Mouse (Mus musculus) megakaryocyte, embryonic 14.5 days (primary cell): ENCODE data around the gene Nek2. TPM values are rescaled to one million over a fixed set of nuclear protein-coding genes. Genes with fewer than 3 reads are reported as not detected.
A peak's percentile ranks its signal among the peaks of the same experiment; 100 is the strongest.

Experiments used
- H3K27me3 ChIP-seq: replicated peaks from 2 replicates; pipeline ENCODE3; 2012; ENCODE audit warnings: inconsistent platforms
- H3K36me3 ChIP-seq: replicated peaks from 2 replicates; pipeline ENCODE3; 2012; ENCODE audit warnings: low read length, inconsistent platforms, mixed read lengths
- H3K4me1 ChIP-seq: 2 replicates; pipeline ENCODE4 v1.6.1; 2012; ENCODE audit warnings: inconsistent platforms
- H3K4me3 ChIP-seq: replicated peaks from 2 replicates; pipeline ENCODE3; 2012; ENCODE audit warnings: moderate library complexity, mild to moderate bottlenecking, inconsistent platforms
- H3K9me3 ChIP-seq: 2 replicates; pipeline ENCODE4 v1.6.1; 2012; ENCODE audit warnings: inconsistent platforms
- FLI1 ChIP-seq: IDR thresholded peaks from 2 replicates; pipeline ENCODE4 v1.6.1; 2012; ENCODE audit warnings: low read length, inconsistent platforms, mixed read lengths
- GATA1 ChIP-seq: IDR thresholded peaks from 3 replicates; pipeline ENCODE4 v1.6.1; 2012; ENCODE audit warnings: mixed read lengths, low read length, inconsistent platforms, borderline replicate concordance
- polyA plus RNA-seq: library from polyadenylated mRNA; stranded (reverse); fragments of >175 nt; gene quantifications from 2 replicates; pipeline ENCODE4 v1.2.3, GENCODE M21; 2012; ENCODE audit warnings: low replicate concordance; ENCODE audit not compliant: insufficient read depth

Gene Nek2
- polyA plus RNA-seq, 1 experiment = 1.7 TPM

DNA sequence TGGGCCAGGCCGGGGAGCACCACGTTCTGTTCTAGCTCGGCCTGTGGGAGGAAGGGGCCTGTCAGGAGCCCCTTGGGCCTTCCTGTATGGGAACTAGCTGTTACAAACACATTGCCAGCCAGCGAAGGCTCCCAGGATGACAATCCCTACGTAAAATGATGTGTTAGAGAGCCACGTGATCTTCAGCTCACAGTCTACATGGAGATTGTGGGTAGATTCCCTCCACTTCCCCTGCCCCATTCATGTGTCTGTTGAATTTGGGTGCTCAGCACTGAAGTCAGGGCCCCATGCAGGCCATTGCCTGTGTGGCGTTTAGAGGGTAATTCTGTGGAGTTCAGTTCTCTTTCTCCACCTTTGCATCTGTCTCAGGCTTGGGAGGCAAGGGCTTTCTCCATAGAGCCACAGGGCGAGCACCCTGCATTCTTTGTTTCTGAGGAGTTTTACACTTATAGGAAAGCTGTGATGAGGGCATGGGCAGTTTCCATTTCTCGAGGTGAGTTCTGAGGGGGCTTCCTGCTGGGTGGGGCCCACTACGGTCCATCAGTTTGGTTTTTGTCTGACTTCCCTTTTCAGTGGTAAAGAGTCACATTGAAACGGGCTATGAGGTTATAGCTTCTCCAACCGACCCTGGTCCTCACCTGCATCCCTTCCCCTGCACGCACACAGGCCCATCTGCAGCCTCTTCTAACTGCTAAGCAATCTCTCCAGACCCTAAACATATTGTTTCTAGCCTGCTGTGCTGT is 8.1 kb upstream of the Nek2 start:
- no peak for TF ChIP-seq GATA1
- no peak for TF ChIP-seq FLI1
- H3K4me3 ChIP-seq = no peak overlapping the region
- H3K4me1 ChIP-seq = peaks cover 12% of the 10 kb centered on the region
- H3K9me3 ChIP-seq = peaks cover 14% of the 10 kb centered on the region
- H3K36me3 ChIP-seq = no peaks in the 10 kb centered on the region
- H3K27me3 ChIP-seq = peaks cover 15% of the 10 kb centered on the region

DNA sequence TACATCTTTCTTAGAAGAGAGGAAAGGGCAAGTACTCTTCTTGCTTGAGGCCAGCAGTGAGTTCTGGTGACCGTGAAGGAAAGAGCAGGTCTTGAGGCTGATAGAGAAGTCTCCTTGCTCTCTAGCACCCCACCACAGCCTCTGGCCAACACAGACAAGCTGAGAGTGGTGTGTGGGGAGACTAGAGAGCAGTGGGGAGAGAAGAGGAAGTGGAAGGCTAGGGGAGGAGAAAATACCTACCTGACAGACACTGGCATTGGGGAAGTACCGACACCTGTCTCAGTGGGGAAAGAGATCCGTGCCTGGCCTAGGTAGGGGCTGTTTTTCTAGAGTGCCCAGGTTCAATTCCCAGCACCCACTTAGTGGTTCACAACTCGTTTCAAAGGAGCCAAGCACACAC is 7.0 kb upstream of the Nek2 start:
- Histone ChIP-seq H3K36me3 (no peaks in the 10 kb centered on the region), H3K4me1 (peaks cover 21% of the 10 kb centered on the region)
- TF ChIP-seq GATA1 (no peak), FLI1 (no peak)

DNA sequence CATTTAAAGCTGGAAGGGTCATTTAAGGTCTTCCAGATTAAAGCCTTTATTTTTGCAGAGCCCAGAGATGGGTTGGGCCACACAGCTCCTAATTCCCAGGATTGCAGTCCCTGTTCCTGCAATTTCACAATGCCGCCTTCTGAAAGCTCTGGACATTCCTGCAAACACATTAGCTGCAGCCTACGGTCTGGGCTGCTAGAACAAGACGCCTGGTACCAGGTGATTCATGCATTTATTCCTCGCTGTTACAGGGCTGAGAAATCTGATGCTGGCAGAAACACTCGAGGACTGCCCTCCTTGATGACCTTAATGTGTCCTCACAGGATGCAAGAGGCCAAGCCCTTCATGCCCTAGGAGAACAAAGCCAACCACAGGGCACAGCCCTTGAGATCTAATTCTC is 6.3 kb upstream of the Nek2 start:
- no peak overlapping the region for H3K4me3 ChIP-seq
- H3K9me3 ChIP-seq = peaks cover 12% of the 10 kb centered on the region
- peaks cover 28% of the 10 kb centered on the region for H3K4me1 ChIP-seq
- H3K27me3 ChIP-seq = peaks cover 13% of the 10 kb centered on the region
- H3K36me3 ChIP-seq = no peaks in the 10 kb centered on the region
- TF ChIP-seq FLI1 = no peak
- TF ChIP-seq GATA1 = no peak

More for the DNA sequence above, 7.0 kb upstream of the Nek2 start:
- H3K4me3 ChIP-seq = no peak overlapping the region
- peaks cover 14% of the 10 kb centered on the region for H3K9me3 ChIP-seq
- H3K27me3 ChIP-seq = peaks cover 13% of the 10 kb centered on the region

DNA sequence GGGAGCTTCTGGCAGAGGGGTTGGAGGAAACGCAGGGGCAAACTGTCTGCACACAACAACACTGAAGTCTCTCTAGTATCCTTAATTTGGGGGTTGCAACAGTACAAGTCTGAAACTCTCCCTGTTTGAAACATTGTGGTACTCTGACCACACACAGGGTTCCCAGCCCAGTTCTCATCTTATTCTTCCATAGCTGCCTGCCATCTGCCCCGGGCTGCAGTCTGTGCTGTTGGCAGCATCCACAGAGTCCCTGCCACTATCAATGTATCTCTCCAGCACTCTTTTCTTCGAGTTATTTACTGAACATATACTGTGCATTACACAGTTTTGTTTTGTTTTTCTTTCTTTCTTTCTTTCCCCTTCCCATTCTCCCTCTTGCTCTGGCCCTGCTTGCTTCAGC is 4.6 kb upstream of the Nek2 start:
- no peak for TF ChIP-seq FLI1
- TF ChIP-seq GATA1 = no peak
- Histone ChIP-seq H3K4me1 (peaks cover 37% of the 10 kb centered on the region), H3K4me3 (no peak overlapping the region), H3K27me3 (peaks cover 7% of the 10 kb centered on the region), H3K9me3 (peaks cover 1% of the 10 kb centered on the region), H3K36me3 (no peaks in the 10 kb centered on the region)

DNA sequence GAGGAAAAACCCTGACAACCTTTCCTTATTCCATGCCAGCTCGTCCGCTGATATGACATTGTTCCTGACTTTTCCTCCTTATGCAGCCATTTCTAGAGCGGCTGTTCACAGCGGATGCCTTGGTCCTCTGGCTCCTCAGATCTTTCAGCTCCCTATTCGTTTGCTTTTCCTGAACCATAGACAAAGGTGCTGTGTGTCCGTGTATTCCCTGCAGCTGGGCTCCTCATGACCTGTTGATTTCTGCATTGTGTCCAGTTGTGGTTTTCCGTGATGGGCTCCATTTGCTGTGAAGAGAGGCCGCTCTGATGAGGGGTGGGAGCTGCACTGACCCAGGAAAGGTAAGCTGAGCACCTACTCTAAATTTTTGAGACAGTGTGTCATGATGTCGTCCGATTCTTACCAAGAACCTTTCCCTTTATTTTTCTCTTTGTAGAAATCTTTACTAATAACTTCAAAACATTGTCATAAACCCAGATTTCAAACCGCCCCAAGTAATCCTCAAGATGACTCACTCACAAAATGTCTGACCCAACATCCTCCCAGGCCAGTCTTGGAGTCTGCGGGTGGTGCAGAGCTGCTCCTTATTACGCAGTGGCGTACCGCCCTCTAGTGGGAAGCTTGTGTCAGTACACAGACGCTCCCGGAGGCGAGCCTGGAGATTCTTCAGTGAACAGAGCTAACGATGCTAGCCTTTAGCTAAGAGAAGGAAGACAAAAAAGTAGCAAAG is 3.7 kb upstream of the Nek2 start:
- H3K27me3 ChIP-seq = no peaks in the 10 kb centered on the region
- TF ChIP-seq FLI1 = no peak
- no peak for TF ChIP-seq GATA1
- H3K9me3 ChIP-seq = no peaks in the 10 kb centered on the region
- peak overlapping the region; percentile 72 for H3K4me3 ChIP-seq
- peaks cover 4% of the 10 kb centered on the region for H3K36me3 ChIP-seq
- H3K4me1 ChIP-seq = peaks cover 47% of the 10 kb centered on the region

DNA sequence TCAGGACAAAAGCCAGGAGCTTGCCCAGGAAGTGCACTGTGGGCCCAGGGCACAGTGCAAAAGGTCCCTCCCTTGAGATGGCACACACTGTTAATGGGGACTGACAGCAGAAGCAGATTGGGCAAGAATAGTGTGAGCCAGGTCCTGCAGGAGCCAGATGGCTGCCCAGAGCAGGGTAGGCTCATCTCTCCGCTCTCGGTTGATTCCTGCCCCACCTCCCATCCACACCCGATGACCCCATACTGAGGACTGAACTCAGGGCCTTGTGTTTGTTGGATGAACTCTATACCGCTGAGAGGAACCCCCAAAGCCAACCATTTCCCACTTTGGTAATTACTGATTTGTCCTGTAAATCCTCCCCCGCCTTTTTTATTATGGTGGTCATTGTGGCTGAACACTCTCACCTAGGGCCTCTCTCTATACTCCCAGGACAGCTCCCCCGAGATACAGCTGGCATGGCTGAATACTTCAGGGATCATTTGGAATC is 3.1 kb upstream of the Nek2 start:
- TF ChIP-seq FLI1 (no peak), GATA1 (no peak)
- Histone ChIP-seq H3K36me3 (peaks cover 10% of the 10 kb centered on the region), H3K9me3 (no peaks in the 10 kb centered on the region), H3K4me1 (peaks cover 47% of the 10 kb centered on the region), H3K27me3 (no peaks in the 10 kb centered on the region), H3K4me3 (peak overlapping the region; percentile 72)

DNA sequence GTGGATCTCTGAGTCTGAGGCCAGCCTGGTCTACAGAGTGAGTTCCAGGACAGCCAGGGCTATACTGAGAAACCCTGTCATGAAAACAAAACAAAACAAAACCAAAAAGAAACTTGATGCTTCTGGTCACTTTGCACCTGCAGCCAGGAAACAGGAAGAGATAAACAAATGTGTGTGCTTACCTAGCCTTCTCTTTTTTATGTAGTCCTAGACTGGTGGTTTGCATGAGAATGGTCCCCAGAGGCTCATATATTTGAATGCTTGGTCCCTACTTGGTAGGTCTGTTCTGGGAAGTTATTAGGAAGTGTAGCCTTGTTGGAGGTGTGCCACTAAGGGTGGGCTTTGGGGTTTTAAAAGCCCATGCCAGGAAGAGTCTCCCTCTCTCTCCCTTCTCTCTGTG is 2.2 kb upstream of the Nek2 start:
- Histone ChIP-seq H3K36me3 (peaks cover 18% of the 10 kb centered on the region), H3K4me1 (peaks cover 47% of the 10 kb centered on the region), H3K4me3 (no peak overlapping the region), H3K27me3 (no peaks in the 10 kb centered on the region), H3K9me3 (no peaks in the 10 kb centered on the region)
- TF ChIP-seq FLI1 (no peak), GATA1 (no peak)

DNA sequence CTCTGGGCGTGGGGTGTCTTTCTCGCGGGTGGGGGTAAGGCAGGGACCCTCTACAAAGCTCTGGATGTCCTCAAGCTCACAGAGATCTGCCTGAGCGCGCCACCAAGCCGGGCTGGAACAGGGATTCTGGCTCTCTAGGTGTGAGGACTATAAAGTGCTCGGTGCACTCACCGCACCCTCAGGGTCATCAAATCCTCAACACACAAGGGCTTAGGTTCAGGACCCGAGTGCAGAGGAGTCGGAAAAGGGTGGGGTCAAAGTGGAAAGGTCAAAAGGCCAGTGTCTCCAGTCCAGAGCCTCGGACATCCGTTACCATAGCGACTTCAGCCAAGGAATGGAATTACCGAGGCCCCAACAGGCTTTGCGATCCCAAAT is 306 bp upstream of the Nek2 start:
- TF ChIP-seq FLI1 (no peak), GATA1 (no peak)
- peak overlapping the region; percentile 98 for H3K4me3 ChIP-seq
- peaks cover 37% of the 10 kb centered on the region for H3K36me3 ChIP-seq
- H3K9me3 ChIP-seq = no peaks in the 10 kb centered on the region
- H3K4me1 ChIP-seq = peaks cover 46% of the 10 kb centered on the region
- H3K27me3 ChIP-seq = no peaks in the 10 kb centered on the region

DNA sequence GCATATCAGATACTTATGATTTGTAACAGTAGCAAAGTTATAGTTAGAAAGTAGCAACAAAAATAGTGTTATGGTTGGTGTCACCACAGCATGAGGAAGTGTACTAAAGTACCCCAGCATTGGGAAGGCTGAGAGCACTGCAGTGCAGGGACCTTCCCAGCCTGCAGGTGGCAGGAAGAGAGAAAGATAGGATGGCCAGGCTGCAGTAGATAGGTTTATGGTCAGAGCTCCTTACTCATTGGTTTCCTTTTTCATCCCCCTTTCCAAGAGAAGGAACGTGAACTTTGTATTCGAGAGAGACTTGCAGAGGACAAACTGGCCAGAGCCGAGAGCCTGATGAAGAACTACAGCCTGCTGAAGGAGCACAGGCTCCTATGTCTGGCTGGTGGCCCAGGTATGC is 7.9 kb downstream of the Nek2 start:
- H3K36me3 ChIP-seq = peaks cover 89% of the 10 kb centered on the region

DNA sequence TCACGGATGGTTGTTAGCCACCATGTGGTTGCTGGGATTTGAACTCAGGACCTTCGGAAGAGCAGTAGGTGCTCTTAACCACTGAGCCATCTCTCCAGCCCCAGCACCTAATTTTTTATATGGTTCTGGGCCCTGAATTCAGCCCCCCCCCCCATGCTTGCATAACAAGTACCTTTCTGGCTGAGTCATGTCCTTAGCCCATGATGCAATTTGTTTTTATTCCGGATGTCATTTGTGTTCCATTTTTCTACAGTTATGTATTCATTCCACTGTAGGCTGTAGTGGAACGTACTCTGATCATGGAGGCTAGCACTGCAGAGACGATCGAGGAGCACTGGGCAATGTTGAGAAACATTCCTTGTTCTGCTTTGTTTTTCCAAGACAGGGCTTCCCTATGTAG is 12.2 kb downstream of the Nek2 start:
- peaks cover 86% of the 10 kb centered on the region for H3K4me1 ChIP-seq
- TF ChIP-seq GATA1 (no peak), FLI1 (no peak)
- no peak overlapping the region for H3K4me3 ChIP-seq
- H3K27me3 ChIP-seq = peaks cover 5% of the 10 kb centered on the region
- H3K9me3 ChIP-seq = no peaks in the 10 kb centered on the region
- peaks cover 50% of the 10 kb centered on the region for H3K36me3 ChIP-seq

More for the DNA sequence above, 7.9 kb downstream of the Nek2 start:
- TF ChIP-seq FLI1 (no peak), GATA1 (no peak)
- H3K9me3 ChIP-seq = no peaks in the 10 kb centered on the region
- H3K4me3 ChIP-seq = peak overlapping the region; percentile 85
- peaks cover 52% of the 10 kb centered on the region for H3K4me1 ChIP-seq
- no peaks in the 10 kb centered on the region for H3K27me3 ChIP-seq
